Mouse (Mus musculus) hindbrain, embryonic 12.5 days (tissue): ENCODE measurements at regions not wholly inside any gene's neighbourhood (a gene's known extent, or its start where the extent isn't known, plus 50 kb on each side); places are given as distances from the start of the nearest gene placed in this dataset.
A peak's percentile ranks its signal among the peaks of the same experiment; 100 is the strongest.

Experiments
- ATAC-seq: fragments of 200-750 bp; cut with Nextera tagmentation; 2 replicates; pipeline ENCODE4 v1.8.0; 2017; ENCODE audit warnings: moderate TSS enrichment; ENCODE audit not compliant: low FRiP score
- H3K27ac ChIP-seq: fragments of 300-500 bp; sonication (generic); 2 replicates; pipeline ENCODE4 v1.5.1; 2016; ENCODE audit warnings: mild to moderate bottlenecking
- H3K27me3 ChIP-seq: fragments of 300-500 bp; sonication (generic); 2 replicates; pipeline ENCODE4 v1.6.1; 2016; ENCODE audit warnings: mild to moderate bottlenecking
- H3K36me3 ChIP-seq: fragments of 300-500 bp; sonication (generic); 2 replicates; pipeline ENCODE4 v1.6.1; 2016; ENCODE audit warnings: mild to moderate bottlenecking
- H3K4me1 ChIP-seq: fragments of 300-500 bp; sonication (generic); 2 replicates; pipeline ENCODE4 v1.6.1; 2016
- H3K4me2 ChIP-seq: fragments of 300-500 bp; sonication (generic); replicated peaks from 2 replicates; pipeline ENCODE4 v1.6.1; 2016; ENCODE audit warnings: mild to moderate bottlenecking
- H3K4me3 ChIP-seq: fragments of 300-500 bp; sonication (generic); 2 replicates; pipeline ENCODE4 v1.5.1; 2016; ENCODE audit warnings: mild to moderate bottlenecking
- H3K9ac ChIP-seq: fragments of 300-500 bp; sonication (generic); 2 replicates; pipeline ENCODE4 v1.6.1; 2016; ENCODE audit warnings: mild to moderate bottlenecking, moderate library complexity
- H3K9me3 ChIP-seq: fragments of 300-500 bp; sonication (generic); replicated peaks from 2 replicates; pipeline ENCODE4 v1.6.1; 2016; ENCODE audit warnings: mild to moderate bottlenecking
- WGBS: fragments of 180-500 bp; shearing (Covaris S2); methylation state at CpG from one replicate; pipeline ENCODE4 v1.1.7; 2016; 5-methylcytosine and 5-hydroxymethylcytosine counted together

- Histone ChIP-seq H3K36me3 (no peaks in the 10 kb centered on the region), H3K9ac (no peak overlapping the region), H3K4me1 (peaks cover 47% of the 10 kb centered on the region), H3K4me3 (no peak overlapping the region), H3K9me3 (no peaks in the 10 kb centered on the region), H3K27ac (no peak overlapping the region), H3K4me2 (no peak overlapping the region), H3K27me3 (peaks cover 62% of the 10 kb centered on the region)
- 78% methylated on average over 6 of the region's 6 CpGs for WGBS
- no peak for ATAC-seq
These were observed 57.9 kb upstream of the Tnrc6c start for GRCm38 (mm10) chr11:117596201-117596600.

DNA sequence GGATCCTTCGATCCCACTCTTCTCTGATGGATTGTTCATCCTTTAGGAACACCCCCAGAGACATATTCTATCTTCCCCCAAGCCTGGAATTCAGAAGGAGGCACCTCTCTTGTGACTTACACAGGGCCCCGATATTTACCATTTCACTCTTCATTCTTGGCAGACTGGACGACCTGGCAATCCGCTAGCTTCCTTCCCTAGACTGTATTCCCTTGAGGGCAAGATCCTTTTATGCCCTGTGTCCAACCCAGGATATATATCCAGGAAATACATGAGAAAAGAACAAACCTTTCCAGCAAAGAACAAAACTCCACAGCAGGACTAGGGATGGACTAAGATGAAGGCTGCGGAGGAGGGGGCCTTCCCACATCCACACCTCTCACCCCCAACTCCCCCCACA is 56.3 kb upstream of the Tnrc6c start:
- peaks cover 63% of the 10 kb centered on the region for H3K27me3 ChIP-seq
- peaks cover 50% of the 10 kb centered on the region for H3K4me1 ChIP-seq
- no peak for ATAC-seq
- no peak overlapping the region for H3K4me3 ChIP-seq
- H3K27ac ChIP-seq: peak overlapping the region; percentile 78
- no peaks in the 10 kb centered on the region for H3K36me3 ChIP-seq
- 36% methylated on average over 5 of the region's 5 CpGs for WGBS
- H3K9ac ChIP-seq: 0 out of 2 replicates have a peak overlapping the region, but pooled peaks have one; percentile 23
- no peaks in the 10 kb centered on the region for H3K9me3 ChIP-seq
- peak overlapping the region; percentile 19; the same call in 1 of the 2 replicates for H3K4me2 ChIP-seq

DNA sequence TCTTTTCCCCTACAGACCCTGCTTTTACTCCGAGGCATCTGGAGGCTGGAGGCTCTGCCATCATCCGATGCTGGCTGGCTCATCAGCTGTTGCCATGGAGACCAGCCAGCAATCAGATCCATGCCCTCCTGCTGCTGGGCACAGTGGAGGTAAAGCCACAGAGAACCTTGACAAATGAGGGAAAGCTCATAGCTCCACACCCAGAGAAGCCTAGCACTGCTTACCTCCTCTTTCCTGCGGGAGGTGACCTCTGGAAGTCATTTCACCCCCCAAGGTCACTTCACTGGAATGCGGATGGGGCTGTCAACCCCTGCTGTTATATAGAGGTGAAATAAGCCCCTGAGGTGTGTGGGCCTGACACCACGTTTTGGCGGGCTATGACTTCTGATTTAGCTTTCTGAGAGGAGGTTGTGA is 55.9 kb upstream of the Tnrc6c start:
- Histone ChIP-seq H3K4me3 (no peak overlapping the region), H3K9ac (no peak overlapping the region), H3K27ac (peak overlapping the region; percentile 78), H3K9me3 (no peaks in the 10 kb centered on the region), H3K36me3 (no peaks in the 10 kb centered on the region), H3K4me1 (peaks cover 50% of the 10 kb centered on the region), H3K27me3 (peaks cover 63% of the 10 kb centered on the region), H3K4me2 (peak overlapping the region; percentile 19; the same call in 1 of the 2 replicates)
- ATAC-seq: peak; percentile 72
- under 1% methylated on average over 6 of the region's 6 CpGs for WGBS

DNA sequence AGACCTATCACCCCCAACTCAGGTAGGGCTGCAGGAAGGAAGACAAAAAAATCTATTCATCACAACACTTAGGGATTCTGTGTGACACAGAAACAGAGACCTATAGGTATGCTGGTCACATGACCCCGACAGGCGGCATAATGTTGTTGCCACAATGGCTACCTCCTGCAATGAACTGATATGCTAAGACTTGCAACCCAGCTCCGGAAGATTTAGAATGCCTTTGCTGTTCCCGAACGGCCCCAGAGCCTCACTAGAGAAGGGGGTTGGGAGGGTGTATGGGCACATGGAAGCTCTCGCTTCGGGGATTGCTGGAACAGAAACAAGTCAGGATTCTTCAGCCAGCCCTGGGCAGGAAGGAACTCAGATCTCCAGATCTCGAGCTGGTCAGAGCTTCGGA is 55.5 kb upstream of the Tnrc6c start:
- ATAC-seq: peak; percentile 22; the same call in 1 of the 2 replicates
- Histone ChIP-seq H3K27me3 (peaks cover 64% of the 10 kb centered on the region), H3K4me2 (peak overlapping the region; percentile 38), H3K9me3 (no peaks in the 10 kb centered on the region), H3K36me3 (no peaks in the 10 kb centered on the region), H3K4me3 (no peak overlapping the region; the same call in 1 of the 2 replicates), H3K27ac (peak overlapping the region; percentile 78), H3K9ac (no peak overlapping the region), H3K4me1 (peaks cover 50% of the 10 kb centered on the region)
- 6% methylated on average over 9 of the region's 9 CpGs for WGBS

- Histone ChIP-seq H3K9ac (peak overlapping the region; percentile 29; the same call in 1 of the 2 replicates), H3K27ac (peak overlapping the region; percentile 78), H3K4me3 (peak overlapping the region; percentile 7; the same call in 1 of the 2 replicates), H3K9me3 (no peaks in the 10 kb centered on the region), H3K27me3 (peaks cover 66% of the 10 kb centered on the region), H3K4me2 (peak overlapping the region; percentile 38), H3K36me3 (no peaks in the 10 kb centered on the region), H3K4me1 (peaks cover 53% of the 10 kb centered on the region)
- 11% methylated on average over 16 of the region's 16 CpGs for WGBS
- no peak for ATAC-seq
These were observed 54.9 kb upstream of the Tnrc6c start for GRCm38 (mm10) chr11:117599049-117599787.

DNA sequence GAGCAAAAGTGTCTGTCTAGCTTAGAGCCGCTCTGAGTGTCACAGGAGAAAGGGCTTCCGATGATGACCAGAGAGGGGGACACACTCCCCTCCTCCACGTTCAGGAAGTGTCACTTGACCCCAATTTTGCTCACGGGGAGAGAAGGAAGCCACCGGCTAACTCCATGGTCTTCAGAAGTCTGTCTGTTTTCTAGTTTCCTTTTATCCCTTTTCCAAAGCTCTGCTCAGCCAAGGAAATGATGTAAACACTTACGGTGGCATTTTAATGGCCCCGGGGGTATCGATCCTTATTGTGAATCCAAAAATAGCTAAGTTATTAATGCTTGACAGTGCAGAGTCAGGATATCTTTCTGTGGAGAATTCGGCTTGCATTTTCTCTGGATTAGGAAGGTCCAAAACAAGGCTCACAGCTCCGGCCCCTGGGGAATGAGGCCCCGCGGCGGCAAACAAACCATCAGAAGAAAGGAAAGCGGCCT is 54.3 kb upstream of the Tnrc6c start:
- Histone ChIP-seq H3K9ac (no peak overlapping the region), H3K4me2 (peak overlapping the region; percentile 38), H3K4me1 (peaks cover 53% of the 10 kb centered on the region), H3K9me3 (no peaks in the 10 kb centered on the region), H3K27me3 (peaks cover 67% of the 10 kb centered on the region), H3K27ac (no peak overlapping the region; the same call in 1 of the 2 replicates), H3K4me3 (no peak overlapping the region), H3K36me3 (no peaks in the 10 kb centered on the region)
- 10% methylated on average over 14 of the region's 14 CpGs for WGBS
- no peak for ATAC-seq

DNA sequence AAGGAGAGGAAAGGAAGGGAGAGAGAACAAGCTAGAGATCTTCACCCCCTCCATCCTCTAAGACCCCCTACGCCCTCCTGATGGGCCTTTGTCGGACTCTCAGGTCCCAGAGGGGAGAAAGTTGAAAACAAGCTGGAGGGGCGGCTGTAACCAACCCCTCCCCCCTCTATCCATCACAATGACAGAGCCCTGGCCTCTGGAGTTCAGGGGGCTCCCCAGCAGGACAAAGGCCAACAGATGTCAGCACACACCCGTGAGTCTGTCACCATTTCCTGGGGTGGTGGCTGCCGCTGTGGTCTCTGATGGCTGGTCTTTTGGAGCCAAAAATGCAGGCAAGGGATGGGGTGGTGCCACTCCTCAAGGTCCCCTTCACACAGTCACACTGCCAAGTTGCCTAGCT is 52.9 kb upstream of the Tnrc6c start:
- no peak for ATAC-seq
- peaks cover 54% of the 10 kb centered on the region for H3K27me3 ChIP-seq
- H3K9me3 ChIP-seq: no peaks in the 10 kb centered on the region
- H3K27ac ChIP-seq: no peak overlapping the region
- no peaks in the 10 kb centered on the region for H3K36me3 ChIP-seq
- H3K9ac ChIP-seq: no peak overlapping the region
- no peak overlapping the region for H3K4me2 ChIP-seq
- WGBS: 3% methylated on average over 5 of the region's 5 CpGs
- peaks cover 63% of the 10 kb centered on the region for H3K4me1 ChIP-seq
- no peak overlapping the region for H3K4me3 ChIP-seq

DNA sequence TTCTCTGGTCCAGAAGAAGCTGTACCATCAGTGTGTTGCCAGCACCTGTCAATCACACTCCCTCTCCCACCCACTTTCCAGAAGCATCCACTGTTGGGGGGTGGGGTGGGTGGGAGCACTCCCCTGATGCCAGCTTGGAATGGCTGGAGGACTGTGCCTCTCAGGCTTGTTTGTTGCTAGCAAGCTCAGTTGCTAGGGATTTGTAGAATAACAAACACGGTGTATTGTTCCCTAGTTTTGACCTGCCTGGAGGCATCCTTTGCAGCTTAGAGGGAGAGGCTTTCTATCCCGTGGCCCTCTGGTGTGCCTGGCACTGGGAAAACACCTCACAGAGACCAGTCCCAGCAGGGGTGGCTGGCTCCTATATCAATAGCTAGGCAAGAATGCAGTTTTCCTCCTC is 50.1 kb upstream of the Tnrc6c start:
- Histone ChIP-seq H3K9me3 (no peaks in the 10 kb centered on the region), H3K36me3 (no peaks in the 10 kb centered on the region), H3K27ac (no peak overlapping the region), H3K9ac (no peak overlapping the region), H3K4me2 (no peak overlapping the region), H3K4me3 (no peak overlapping the region), H3K27me3 (peaks cover 31% of the 10 kb centered on the region), H3K4me1 (peaks cover 60% of the 10 kb centered on the region)
- ATAC-seq: no peak
- WGBS: 23% methylated on average over 2 of the region's 2 CpGs
